Mouse (Mus musculus): ENCODE data around the gene Zfp426. TPM values are rescaled to one million over a fixed set of nuclear protein-coding genes. Genes with fewer than 3 reads are reported as not detected.

The Zfp426 gene
- total RNA-seq (2014; fragmentation: Nextera tagmentation), result 18.3 and 22.9 TPM in 2 replicates
- total RNA-seq (2017), result 22.1 and 22.6 TPM in 2 replicates

GRCm38 (mm10) chr9:20492527-20493233 is at the start of gene Zfp426:
Gene Zfp426, minus strand, starts transcription at chr9:20492746.
- ATAC-seq (replicated peaks; ENCODE audit: poor library complexity, severe bottlenecking), result peak; percentile 84

GRCm38 (mm10) chr9:20536598-20536997 is 44.1 kb upstream of the Zfp426 start:
- no peak for ATAC-seq (replicated peaks; ENCODE audit: poor library complexity, severe bottlenecking)

GRCm38 (mm10) chr9:20534326-20534926 is 41.9 kb upstream of the Zfp426 start:
- no peak for ATAC-seq (replicated peaks; ENCODE audit: poor library complexity, severe bottlenecking)

GRCm38 (mm10) chr9:20521306-20521957 is 28.9 kb upstream of the Zfp426 start, which contains the start of gene Zfp266:
Gene Zfp266, minus strand, starts transcription at chr9:20521417.
- ATAC-seq (replicated peaks; ENCODE audit: poor library complexity, severe bottlenecking), result peak; percentile 94

GRCm38 (mm10) chr9:20520531-20521210 is 28.1 kb upstream of the Zfp426 start:
- ATAC-seq (replicated peaks; ENCODE audit: poor library complexity, severe bottlenecking), result no peak

GRCm38 (mm10) chr9:20519949-20520348 is 27.4 kb upstream of the Zfp426 start:
- no peak for ATAC-seq (replicated peaks; ENCODE audit: poor library complexity, severe bottlenecking)

GRCm38 (mm10) chr9:20518708-20519107 is 26.2 kb upstream of the Zfp426 start:
- ATAC-seq (replicated peaks; ENCODE audit: poor library complexity, severe bottlenecking), result no peak

- ATAC-seq (replicated peaks; ENCODE audit: poor library complexity, severe bottlenecking), result no peak
Measured at GRCm38 (mm10) chr9:20517727-20518126, 25.2 kb upstream of the Zfp426 start.

- no peak for ATAC-seq (replicated peaks; ENCODE audit: poor library complexity, severe bottlenecking)
Measured at GRCm38 (mm10) chr9:20514016-20514415, 21.5 kb upstream of the Zfp426 start.

GRCm38 (mm10) chr9:20512714-20513113 is 20.2 kb upstream of the Zfp426 start:
- no peak for ATAC-seq (replicated peaks; ENCODE audit: poor library complexity, severe bottlenecking)

GRCm38 (mm10) chr9:20511645-20512044 is 19.1 kb upstream of the Zfp426 start:
- ATAC-seq (replicated peaks; ENCODE audit: poor library complexity, severe bottlenecking), result no peak

GRCm38 (mm10) chr9:20510346-20510745 is 17.8 kb upstream of the Zfp426 start:
- ATAC-seq (replicated peaks; ENCODE audit: poor library complexity, severe bottlenecking), result no peak

- no peak for ATAC-seq (replicated peaks; ENCODE audit: poor library complexity, severe bottlenecking)
Measured at GRCm38 (mm10) chr9:20509676-20510075, 17.1 kb upstream of the Zfp426 start.

- ATAC-seq (replicated peaks; ENCODE audit: poor library complexity, severe bottlenecking), result no peak
Measured at GRCm38 (mm10) chr9:20504801-20505200, 12.3 kb upstream of the Zfp426 start.

GRCm38 (mm10) chr9:20493281-20493680 is 735 bp upstream of the Zfp426 start:
- peak; percentile 60 for ATAC-seq (replicated peaks; ENCODE audit: poor library complexity, severe bottlenecking)

GRCm38 (mm10) chr9:20491858-20492526 is 554 bp downstream of the Zfp426 start:
- no peak for ATAC-seq (replicated peaks; ENCODE audit: poor library complexity, severe bottlenecking)

- ATAC-seq (replicated peaks; ENCODE audit: poor library complexity, severe bottlenecking), result no peak
Measured at GRCm38 (mm10) chr9:20489536-20489935, 3.0 kb downstream of the Zfp426 start.

- no peak for ATAC-seq (replicated peaks; ENCODE audit: poor library complexity, severe bottlenecking)
Measured at GRCm38 (mm10) chr9:20479396-20479795, 13.2 kb downstream of the Zfp426 start.

GRCm38 (mm10) chr9:20476632-20477031 is 15.9 kb downstream of the Zfp426 start:
- no peak for ATAC-seq (replicated peaks; ENCODE audit: poor library complexity, severe bottlenecking)

- ATAC-seq (replicated peaks; ENCODE audit: poor library complexity, severe bottlenecking), result peak; percentile 92
Measured at GRCm38 (mm10) chr9:20466761-20467442, 25.6 kb downstream of the Zfp426 start.

All from granulocyte monocyte progenitor cell, adult 5-6 weeks (primary cell).